Mouse (Mus musculus): Measurements from ENCODE around the gene Slc13a5.

DNA sequence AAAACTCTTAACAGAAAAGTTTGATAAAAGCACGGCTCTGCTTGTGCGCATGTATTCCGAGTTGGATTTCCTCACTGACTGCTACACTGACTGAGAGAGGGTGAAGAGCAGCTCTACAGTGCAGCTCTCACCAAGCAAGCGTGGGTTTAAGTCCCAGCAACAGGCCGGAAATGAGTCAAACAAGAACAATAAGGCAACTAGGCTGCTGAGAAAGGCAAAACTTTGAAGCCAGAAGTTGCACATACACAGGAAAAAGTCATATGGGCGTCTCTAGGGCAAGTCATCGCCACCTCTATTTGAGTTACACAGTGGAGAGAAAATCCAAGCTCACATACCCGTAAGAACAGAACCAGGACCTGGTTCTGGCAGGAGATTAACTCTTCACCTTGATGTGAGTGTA lies 70.5 kb downstream of the Slc13a5 start:
- TF ChIP-seq CTCF (IDR thresholded peaks at IDR 0.05) (no peak), EP300 (IDR thresholded peaks at IDR 0.05) (no peak)
